Mouse (Mus musculus): ENCODE data around the gene Prc1. TPM values are rescaled to one million over a fixed set of nuclear protein-coding genes. Genes with fewer than 3 reads are reported as not detected.

Gene Prc1
- total RNA-seq, 2 experiments from 2014 or later: 75.1 to 138 TPM

DNA sequence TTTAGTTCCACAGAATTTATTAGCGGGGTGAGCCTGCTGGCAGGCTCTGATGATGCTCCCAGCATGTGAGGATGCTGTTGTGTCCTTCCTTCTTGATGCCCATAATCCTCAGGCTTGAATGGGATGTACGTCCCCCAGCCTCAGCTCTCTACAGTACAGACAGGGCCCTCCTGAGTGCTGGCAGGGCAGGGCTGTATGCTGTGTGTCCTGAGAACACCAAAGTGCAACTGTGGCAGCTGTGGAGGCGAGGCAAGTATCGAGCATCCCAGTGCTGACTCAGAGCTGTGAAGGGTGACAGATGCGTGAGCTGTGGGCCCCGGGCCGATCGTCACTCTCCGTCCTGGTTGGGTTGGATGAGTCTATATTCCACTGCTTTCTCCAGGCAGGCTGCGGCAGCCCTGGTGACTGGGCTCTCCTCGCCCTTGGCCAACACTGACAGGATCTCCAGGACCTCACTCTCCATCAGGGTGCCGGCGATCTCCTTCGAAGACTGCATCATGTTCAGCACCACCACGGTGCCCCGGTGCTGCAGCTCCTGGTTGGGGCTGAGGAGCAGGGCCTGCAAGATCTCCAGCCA lies 31.1 kb downstream of the Prc1 start:
- no peak for ATAC-seq (replicated peaks; ENCODE audit: low FRiP score, low TSS enrichment, poor library complexity, severe bottlenecking)

DNA sequence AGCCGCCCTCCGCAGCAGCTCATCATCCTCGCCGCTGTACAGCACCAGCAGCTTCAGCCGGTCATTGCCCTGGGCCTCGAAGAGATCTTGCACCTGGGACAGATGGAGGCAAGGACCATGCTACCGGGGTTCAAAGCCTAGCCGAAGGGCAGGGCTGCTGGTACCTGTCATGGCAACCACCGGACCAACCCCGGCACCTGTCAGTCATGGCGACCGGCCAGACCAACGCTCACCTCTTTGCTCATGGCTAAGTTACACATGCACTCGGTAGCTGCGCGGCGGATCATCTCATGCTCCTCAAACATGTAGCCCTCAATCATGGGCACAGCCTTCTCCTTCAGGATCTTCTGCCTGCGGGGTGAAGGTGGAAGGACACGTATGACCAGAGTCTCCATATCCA lies 31.8 kb downstream of the Prc1 start:
- ATAC-seq (replicated peaks; ENCODE audit: low FRiP score, low TSS enrichment, poor library complexity, severe bottlenecking): no peak

DNA sequence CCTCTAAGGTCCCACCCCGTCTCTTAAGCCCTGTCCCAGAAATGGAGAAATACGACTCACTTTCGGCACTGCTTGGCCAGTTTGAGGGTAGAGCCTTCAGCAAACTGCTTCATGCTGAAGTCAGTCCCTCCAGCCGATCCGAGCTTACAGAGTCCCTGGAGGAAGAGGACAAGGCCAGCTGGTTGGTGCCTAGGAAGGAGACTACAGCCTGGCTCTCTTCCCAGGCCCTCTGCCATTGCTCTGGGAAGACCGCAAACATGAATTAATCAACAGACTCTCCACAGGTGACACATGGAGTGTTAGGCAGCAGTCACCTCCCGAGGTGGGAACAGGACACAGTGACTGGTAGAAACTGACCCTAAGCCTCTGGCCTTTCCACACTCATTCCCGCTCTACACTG lies 36.0 kb downstream of the Prc1 start:
- ATAC-seq (replicated peaks; ENCODE audit: low FRiP score, low TSS enrichment, poor library complexity, severe bottlenecking): no peak

DNA sequence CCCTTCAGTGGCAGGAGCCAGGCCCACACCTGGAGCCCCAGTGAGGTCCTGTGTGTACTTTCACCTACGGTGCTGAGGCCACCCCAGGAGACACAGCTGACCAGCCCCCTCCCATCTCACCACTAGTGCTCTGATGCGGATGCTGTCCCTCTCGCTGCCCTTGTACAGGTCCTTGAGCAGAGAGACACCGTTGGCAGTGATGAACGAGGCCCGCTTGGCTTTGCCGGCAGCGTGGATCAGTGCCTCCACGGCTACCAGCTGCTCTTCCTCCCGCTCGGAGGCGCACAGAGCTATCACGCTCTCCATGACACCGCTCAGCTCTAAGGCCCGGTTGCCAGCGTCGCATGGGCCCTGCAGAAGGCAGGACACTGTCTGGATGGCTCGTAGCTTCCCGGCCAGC lies 37.2 kb downstream of the Prc1 start:
- ATAC-seq (replicated peaks; ENCODE audit: low FRiP score, low TSS enrichment, poor library complexity, severe bottlenecking): no peak

DNA sequence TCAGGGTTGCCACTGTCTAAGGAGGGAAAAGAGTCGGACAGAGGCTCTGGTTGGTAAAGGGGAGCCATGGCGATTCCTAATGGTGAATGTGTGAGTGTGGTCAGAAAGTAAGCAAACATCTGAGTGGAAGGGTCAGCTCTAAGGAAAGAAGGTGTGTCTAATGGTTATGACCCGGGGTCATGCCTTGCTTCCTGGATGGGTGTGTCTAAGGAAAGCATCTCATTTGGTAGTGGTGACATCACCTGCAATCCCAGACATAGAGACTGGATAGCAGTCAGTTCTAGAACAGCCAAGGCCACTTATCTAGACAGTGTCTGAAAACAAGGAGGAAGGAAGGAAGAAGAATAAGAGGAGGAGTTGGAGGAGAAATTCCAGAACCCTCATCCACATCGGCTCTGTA lies 40.6 kb downstream of the Prc1 start:
- ATAC-seq (replicated peaks; ENCODE audit: low FRiP score, low TSS enrichment, poor library complexity, severe bottlenecking): no peak

DNA sequence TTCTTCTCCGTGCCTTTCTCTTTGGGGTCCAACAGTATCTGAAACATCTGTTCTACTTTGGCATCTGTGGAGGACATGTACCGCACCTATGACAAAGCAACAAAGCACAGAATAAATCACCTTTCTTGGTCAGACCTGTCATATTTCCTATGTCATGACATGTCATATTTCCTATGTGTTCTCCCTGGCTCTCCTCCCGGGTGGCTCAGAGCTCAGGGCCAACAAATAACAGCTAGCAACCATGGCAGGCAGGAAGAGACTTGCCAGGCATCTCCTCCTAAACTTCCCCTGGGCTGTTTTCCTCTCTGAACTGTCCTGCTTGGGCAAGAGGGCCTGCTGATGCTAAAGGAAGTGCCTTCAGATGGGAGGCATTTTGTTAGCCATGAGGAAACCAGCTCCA lies 42.7 kb downstream of the Prc1 start:
- no peak for ATAC-seq (replicated peaks; ENCODE audit: low FRiP score, low TSS enrichment, poor library complexity, severe bottlenecking)

DNA sequence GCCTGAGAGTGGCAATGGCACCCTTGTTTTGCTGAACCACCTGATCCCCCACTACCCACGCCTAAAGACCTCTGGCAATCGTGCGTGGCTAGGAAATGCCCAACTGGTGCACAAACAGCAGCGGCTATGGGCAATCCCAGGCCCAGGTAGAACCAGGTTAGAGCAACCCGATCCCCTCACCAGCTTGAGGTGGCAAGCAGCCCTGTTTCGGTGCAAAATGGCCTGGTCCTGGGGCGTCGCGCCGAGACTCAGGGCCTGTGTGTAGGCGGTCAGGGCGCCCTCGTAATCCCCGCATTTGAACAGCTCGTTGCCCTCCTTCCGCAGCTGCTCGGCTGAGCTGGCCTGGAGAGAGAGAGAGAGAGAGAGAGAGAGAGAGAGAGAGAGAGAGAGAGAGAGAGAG lies 45.1 kb downstream of the Prc1 start:
- no peak for ATAC-seq (replicated peaks; ENCODE audit: low FRiP score, low TSS enrichment, poor library complexity, severe bottlenecking)

DNA sequence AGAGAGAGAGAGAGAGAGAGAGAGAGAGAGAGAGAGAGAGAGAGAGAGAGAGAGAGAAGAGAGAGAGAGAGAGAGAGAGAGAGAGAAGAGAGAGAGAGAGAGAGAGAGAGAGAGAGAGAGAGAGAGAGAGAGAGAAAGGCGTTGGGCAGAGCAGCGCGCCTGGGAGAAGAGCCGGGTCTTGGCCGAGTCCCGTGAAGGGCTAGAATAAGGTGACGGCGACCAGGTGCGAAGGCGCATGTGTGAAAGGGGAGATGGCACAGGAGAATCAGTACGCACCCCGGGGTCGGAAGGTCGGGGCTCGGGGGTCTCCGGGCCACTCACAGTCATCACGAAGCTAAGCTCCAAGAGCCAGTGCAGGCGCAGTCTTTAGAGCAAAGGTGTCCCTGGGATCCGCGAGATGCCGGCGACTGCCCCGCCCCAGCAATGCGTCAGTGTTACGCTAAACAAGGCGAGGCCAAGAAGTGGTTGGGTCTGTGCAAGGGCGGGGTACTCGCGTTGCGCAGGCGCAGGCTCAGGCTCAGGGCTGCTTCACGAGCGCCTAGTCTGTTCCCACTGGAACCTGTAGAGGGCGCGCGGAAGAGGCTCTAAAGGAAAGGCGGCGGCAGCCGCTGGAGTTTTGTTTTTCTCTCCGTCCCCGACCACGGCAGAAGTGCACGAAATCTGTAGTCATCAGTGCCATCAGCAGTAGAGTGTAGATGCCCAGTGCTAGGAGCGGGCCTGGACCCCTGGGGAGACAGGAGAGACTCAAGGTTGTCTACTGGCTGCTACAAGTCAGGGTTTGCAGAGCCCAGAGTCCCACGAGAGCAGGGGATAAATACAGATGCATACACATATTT lies 45.8 kb downstream of the Prc1 start:
- ATAC-seq (replicated peaks; ENCODE audit: low FRiP score, low TSS enrichment, poor library complexity, severe bottlenecking): peak; percentile 84

DNA sequence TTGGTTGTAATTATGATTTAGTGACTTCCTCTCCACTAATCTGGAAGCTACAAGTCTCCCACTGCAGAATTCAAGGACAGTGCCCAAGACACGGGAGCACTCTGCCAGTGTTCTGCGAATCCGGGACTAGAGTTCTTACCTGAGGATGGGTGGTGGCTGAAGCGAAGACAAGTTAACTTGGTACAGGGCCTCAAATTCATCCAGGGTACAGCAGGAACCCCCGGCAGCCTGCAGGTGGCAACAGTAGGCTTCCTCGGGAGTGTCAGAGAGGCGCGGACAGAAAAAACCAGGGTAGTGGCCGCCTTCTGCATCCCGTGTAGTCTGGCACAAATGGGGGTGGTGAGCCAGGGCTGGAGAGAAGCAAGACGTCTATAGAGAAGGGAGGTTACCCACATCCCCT lies 46.5 kb downstream of the Prc1 start, which contains the start of gene Unc45a:
TSS of gene Unc45a (minus strand) at position 213 of the 400 bp plus-strand sequence.
- peak; percentile 64 for ATAC-seq (replicated peaks; ENCODE audit: low FRiP score, low TSS enrichment, poor library complexity, severe bottlenecking)

DNA sequence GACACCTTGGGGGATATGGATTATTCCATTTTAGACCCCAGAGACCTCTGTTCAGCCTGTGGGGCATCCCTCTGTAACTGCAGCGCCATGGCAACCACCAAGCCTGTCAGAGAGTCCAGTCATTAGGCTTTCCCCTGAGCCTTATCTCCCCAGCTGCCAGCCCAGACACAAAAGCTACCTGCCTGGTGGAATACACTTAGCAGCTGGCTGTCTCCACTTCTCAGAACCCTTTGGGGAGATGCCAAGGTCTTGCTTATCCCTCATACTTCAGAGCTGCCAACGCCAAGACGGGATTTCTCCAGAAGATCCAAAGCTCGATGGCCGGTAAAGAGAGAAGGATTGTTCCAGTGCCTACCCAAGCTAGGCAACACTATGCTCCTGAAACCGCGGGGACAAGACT lies 47.5 kb downstream of the Prc1 start:
- no peak for ATAC-seq (replicated peaks; ENCODE audit: low FRiP score, low TSS enrichment, poor library complexity, severe bottlenecking)

DNA sequence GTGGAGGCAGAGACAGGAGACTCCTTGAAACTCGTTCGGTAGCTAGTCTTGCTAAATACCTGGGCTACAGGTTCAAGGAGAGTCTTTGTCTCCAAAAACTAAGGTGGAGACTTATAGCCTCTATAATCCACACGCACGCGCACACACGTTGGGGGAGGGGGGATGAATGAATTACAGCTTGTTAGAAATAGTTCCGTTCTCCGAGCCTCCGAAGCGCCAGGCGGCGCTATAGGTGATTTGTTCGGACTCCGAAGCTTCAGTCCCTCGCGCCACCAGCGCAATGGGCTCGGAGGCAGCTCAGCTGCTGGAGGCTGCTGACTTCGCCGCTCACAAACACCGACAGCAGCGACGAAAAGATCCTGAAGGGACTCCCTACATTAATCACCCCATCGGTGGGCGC lies 48.6 kb downstream of the Prc1 start, which contains the start of gene Hddc3:
TSS of gene Hddc3 (plus strand) at position 247 of the 400 bp plus-strand sequence.
- peak; percentile 67 for ATAC-seq (replicated peaks; ENCODE audit: low FRiP score, low TSS enrichment, poor library complexity, severe bottlenecking)

DNA sequence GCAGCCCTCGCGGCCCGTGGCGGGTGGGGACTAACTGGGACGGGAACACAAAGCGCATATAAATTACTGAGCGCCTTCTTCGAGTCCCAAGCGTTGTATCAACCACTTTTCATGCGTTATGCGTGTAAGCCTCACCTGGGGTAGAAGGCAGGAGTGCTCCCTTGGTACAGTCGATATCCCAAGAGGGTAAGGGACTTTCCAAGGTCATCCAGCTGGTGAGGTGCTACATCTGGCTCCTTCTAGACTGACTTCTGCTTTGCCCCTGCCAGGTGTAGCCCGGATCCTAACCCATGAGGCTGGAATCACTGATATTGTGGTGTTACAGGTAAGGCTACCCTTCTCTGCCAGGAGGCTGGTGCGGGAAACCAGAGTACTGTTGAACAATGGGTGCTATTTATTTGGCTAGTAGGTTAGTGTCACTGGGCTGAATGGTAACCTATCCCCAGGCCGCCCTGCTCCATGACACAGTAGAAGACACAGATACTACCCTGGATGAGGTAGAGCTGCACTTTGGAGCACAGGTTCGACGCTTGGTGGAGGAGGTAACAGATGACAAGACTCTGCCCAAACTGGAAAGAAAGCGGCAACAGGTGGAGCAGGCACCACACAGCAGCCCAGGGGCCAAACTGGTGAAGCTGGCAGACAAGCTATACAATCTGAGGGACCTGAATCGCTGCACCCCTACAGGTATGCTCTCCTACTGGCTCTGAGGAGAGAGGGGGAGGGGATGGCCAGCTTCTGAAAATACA lies 49.2 kb downstream of the Prc1 start:
- no peak for ATAC-seq (replicated peaks; ENCODE audit: low FRiP score, low TSS enrichment, poor library complexity, severe bottlenecking)

DNA sequence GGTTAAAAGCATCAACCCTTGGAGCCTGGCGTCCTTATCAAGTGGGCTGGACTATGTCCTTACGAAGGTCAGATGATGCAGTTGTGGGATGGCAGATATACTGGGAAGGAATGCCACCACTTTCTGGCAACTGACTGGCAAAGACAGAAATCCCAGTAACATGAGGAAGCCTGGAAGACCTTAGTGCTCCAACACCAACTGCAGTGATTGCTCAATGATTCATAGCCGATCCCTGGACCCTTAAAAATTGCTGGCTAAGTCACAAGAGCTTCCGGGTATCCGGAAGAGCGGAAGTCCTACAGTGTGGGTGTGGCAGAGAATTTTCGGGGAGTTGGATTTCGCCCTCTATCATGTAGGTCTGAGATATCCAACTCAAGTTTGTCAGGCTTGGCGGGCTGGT lies 51.9 kb downstream of the Prc1 start:
- no peak for ATAC-seq (replicated peaks; ENCODE audit: low FRiP score, low TSS enrichment, poor library complexity, severe bottlenecking)

DNA sequence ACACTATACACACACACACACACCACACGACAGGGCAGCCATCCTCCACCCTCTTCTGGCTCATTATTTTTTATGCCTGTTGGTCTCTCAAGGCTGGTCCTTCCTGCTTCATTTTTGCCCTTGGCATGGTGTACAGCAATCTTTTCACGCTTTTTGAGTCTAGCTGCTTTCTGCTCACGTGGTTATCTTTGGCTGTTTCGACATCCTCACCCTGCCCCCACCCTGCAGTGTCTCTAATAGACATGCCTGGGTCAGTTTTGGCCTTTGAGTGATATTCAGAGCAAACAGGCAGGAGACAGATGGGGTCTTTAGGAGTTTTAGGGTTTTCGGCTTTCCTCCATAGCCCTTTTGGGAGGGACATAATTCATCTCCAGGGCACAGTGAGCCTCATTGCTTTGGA lies 52.6 kb downstream of the Prc1 start:
- no peak for ATAC-seq (replicated peaks; ENCODE audit: low FRiP score, low TSS enrichment, poor library complexity, severe bottlenecking)

DNA sequence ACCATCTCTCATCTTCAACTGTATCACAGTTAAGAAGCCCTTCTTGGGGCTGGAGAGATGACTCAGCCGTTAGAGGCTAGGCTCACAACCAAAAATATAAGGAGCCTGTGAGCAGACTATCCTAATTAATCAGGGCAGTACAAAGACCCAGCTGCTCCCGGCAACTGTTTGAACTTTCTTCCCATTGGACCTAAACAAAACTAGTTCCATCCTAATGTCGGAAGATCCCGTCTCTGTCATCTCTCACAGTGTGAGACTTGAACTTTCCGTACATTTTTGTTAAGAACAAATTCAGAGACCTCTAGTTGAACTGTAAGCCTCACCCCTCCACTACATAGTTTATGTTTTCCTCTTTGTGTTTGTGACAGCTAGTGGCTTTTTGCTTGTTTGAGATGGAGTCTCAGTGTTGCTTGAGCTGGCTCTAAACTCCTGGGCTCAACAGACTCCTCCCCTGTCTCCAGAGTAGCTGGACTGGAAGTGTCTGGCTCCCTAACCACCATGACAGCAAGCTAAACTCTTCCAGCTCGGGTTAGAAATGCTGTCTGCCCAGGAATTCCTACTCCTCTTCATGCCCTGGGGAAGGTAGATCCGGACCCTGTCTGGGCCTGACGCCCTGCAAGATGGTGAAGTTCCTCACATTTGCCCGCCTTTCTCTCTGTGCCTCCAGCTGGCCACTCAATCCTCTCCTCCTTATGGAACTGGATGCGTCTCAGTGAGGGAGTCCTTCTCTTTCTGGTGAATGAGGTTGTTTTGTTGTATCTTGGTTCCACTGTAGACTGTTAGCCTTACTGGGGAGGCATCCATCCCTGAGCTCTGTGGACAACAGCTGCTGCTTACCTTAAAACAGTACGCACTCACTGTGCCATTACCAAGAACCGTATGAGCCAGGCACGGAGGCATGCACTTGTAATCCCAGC lies 53.7 kb downstream of the Prc1 start:
- ATAC-seq (replicated peaks; ENCODE audit: low FRiP score, low TSS enrichment, poor library complexity, severe bottlenecking): no peak

DNA sequence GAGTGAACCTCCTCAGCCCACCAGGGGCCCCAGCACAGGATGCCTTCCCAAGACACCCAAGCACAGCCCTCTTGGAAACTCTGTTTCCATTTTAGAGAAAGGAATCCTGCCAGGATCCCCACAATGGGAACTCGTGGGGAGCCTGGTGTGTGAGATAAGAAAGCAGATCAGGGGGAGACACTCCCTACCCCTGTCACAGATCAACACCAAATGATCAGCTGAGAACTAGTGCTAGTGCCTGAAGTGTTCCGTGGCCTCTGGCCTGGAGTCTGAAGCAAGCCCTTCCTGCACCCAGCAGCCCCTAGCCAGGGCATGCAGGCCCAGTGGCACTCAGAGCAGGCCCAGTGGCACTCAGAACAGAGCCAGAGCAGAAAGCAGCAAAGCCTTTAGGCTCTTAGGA lies 56.6 kb downstream of the Prc1 start:
- peak; percentile 79 for ATAC-seq (replicated peaks; ENCODE audit: low FRiP score, low TSS enrichment, poor library complexity, severe bottlenecking)

DNA sequence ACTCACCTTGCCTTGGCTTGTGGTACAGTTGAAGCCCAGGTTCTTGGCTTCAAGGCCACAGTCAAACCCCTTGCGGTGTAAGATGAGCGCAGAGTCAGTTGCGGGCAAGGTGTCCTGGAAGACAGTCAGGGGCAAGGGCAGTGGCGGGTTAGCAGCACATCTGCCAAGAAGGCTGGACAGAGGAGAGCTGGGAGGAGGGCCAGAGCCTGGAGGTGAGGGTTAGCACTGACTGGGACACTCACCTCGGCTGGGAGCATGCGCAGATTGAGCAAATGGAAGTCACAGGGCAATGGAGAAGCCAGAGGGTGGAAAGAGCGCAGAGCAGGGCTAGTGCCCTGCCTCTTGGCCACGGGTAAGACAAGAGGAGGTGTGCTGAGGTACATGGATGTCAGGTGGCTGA lies 58.7 kb downstream of the Prc1 start:
- no peak for ATAC-seq (replicated peaks; ENCODE audit: low FRiP score, low TSS enrichment, poor library complexity, severe bottlenecking)

DNA sequence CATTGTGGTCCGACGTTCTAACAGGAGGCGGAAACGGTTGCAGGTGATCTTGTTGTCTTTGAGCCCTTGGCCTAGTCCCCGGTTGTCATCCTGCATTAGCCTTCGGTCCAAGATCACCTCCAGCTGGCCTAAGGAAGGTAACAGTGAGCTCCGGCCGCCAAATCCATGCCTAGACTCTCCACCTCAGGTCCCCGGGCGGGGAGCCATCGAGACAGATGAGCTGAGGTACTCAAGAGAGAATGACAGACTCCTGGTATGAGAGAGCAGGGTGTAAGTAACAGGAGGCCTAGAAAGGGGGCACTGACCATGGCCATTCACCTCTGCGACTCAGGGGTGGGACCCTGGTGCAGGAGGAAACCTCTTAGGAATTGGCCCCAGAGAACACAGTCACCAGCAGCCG lies 62.1 kb downstream of the Prc1 start:
- no peak for ATAC-seq (replicated peaks; ENCODE audit: low FRiP score, low TSS enrichment, poor library complexity, severe bottlenecking)

DNA sequence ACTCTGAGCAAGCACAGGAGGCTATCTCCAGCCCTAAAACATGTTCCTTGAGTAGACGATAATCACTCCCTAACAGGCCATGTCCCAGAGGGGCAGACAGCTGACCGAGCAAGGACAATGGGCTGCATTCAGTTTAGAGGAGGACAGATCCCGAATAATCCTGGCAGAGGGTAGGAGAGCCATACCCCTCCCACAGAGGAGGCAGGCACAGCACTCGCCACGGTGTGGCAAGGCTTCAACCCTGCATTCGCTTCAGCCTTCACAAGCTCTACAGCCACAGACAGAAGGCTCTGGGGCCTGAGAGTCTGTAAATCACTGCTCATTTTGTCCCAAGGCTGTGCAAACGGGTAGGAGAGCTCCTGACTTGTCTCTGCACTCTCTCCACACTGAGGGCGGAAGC lies 62.9 kb downstream of the Prc1 start:
- ATAC-seq (replicated peaks; ENCODE audit: low FRiP score, low TSS enrichment, poor library complexity, severe bottlenecking): no peak

DNA sequence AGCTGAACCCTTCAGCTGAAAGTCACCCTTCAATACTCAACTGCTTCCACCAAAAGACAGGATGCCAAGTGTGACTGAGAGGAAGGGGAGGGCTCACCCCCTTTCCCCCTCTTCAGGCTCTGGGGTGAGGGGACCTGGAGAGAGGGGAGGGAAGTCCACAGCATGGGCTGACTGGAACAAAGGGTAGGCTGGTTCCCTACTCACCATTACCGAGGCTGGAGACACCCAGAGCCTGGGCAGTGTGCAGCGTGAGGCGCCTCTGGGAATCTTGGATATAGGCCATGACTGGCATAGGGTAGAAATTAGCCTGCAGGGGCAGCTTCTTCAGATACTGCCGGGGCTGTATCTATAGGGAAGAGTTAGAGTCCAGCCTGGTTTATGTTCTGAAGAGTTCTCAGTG lies 63.8 kb downstream of the Prc1 start:
- no peak for ATAC-seq (replicated peaks; ENCODE audit: low FRiP score, low TSS enrichment, poor library complexity, severe bottlenecking)
